Mouse (Mus musculus): ENCODE data around the gene Tmem8.
"Not testable (repeated sequence)": the region's sequence is repeated elsewhere in the genome, so short reads cannot be mapped to it uniquely, and the experiment has no call there.

The Tmem8 gene

DNA sequence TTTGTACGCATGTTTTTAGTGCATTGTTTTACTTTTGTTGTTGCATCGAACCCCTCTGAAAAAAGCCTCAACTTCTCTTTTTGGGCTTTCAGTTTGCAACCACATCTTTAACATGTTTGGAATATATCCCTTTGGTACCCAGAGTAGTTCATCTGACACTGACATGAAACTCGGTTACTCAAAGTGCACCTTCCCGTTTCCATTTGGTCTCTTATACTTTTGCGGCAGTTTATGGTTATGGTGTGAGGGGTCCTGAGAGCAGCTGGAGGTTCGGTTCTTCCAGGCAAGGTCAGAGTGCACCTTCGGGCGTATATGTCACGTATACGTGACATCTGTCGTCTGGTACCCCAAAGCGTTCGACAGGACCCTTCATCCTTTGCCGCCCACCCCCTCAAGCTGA lies 348 bp upstream of the Tmem8 start:
- DNase-seq: no peak

DNA sequence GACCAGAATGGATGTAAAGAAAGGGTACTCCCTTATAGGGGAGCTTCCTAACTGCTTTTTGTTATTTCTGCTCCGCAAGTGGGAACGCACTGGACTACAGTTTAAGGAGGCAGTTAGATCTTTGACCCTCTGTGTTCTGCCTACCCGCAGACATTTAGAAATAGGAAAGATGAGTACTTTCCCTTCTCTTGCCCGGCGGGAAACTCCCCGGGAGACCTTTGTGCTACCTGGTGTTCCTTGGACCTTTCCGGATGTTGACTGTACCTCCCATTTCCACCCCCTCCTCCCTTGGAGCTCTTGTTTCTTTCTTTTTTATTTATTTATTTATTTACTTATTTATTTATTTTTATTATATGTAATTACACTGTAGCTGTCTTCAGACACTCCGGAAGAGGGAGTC lies 962 bp downstream of the Tmem8 start:
- no peak for DNase-seq

GRCm38 (mm10) chr17:26114461-26114860 lies 1.4 kb downstream of the Tmem8 start:
- not testable (repeated sequence) for DNase-seq

- no peak for DNase-seq
These were observed 2.3 kb downstream of the Tmem8 start for GRCm38 (mm10) chr17:26115205-26115898.

DNA sequence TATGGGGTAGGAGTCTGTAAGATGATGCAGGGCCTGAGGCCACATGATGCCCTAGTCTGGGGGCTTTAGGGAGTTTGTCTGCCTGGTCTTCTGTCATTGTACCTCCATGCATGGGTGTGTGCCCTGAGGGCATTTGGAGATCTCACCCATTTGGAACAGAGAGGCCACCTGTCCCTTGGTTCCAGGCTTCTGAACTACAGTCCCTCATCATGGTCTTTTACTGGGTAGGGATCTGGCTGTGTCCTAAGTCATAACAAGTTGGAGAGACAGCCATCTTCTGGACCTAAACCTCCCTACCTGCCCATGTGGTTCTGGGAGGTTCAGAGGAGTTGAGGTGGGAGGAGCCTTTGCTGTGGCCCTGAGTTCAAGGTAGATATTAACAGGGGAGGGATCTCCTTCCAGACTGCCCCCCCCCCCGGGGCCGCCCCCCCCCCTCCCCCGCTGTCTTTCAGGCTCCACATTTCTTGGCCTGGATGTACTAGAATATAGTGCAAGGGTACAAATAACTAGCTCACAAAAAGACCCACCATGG lies 2.9 kb downstream of the Tmem8 start:
- DNase-seq: no peak

GRCm38 (mm10) chr17:26116503-26117258 lies 3.6 kb downstream of the Tmem8 start:
- DNase-seq: no peak

DNA sequence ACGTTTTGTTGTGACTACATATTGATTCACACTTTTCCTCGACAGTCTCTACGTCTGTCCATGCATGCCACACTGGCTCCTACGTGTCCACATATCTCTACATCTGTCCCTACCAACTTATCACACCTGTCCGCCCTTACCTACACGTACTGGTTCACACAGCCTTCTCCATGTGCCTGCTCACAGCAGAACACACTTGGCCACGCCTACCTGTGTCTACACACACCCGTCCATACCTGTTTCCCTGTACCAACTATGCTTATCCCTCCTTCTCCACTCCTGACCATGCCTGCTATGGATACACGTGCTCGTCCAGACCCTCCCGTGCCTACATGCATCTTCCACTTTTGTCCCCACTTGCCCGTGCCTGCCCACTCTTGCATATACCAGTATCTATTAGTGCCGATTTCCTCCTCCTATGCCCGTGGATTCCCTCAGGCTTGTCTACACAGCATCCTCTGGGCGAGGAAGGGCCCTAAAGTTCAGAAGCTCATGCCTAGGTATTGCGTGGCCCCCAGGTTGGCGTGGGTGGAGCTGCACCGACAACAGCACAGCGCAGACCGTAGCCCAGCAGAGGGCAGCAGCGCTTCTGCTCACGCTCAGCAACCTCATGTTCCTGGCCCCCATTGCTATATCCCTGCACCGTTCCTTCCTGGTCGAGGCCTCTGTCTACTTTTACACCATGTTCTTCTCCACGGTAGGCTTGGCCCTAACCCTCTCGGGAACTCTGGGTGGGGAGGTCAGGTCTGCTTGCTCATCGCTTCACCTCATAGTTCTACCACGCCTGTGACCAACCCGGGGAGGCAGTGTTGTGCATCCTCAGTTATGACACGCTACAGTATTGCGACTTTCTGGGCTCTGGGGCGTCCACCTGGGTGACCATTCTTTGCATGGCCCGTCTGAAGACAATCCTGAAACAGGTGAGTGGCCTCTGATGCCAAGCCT lies 6.9 kb downstream of the Tmem8 start:
- peak; percentile 72 for DNase-seq

DNA sequence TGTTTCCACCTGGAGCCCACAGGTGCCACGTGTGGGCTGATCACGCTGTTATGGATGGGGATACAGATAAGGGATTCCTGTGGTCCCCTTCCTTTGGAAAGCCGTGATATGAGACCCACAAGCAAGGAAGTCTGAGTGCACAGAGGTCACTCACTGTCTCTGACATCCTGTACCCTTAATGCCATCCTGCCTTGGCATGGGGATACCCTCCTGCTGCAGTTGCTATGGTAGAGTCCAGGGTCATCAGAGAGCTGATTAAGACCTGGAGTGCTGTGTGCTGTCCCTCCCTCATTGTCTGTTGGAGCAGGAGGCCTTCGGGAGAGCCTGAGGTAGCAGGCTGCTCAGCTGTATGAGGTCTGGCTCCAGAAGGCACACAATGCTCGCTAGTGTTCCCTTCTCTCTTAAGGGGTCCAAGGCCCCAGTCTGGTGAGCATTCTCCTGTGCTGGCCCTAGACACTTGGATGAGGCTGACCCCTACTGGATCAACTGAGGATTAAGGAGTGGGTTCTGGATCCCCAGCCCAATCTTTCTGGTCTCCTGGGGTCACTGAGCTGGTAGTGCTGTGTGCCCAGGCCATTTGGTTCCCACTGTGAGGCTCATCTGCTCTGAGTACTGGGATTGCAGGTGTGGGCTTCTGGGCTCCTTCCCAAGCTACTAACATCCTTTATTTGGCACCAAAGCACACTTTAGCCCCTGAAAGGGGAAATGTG lies 9.5 kb downstream of the Tmem8 start:
- no peak for DNase-seq

DNA sequence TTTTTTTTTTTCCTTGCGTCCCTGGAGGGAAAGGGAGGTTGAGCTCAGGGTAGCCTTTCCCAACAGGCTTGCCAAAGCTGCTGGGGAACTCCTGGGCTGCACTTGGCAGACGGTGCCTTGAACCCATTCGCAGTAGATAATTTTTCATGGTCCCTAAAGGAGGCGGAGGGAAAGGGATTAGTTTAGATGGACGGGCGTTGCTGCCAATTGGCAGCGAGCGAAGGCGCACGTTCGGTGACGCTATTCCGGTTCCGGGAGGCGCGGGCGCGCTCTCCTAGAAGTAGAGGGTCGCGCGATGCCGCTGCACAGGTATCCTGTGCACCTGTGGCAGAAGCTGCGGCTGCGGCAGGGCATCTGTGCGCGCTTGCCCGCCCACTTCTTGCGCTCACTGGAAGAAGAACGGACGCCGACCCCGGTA lies 10.2 kb downstream of the Tmem8 start, which contains the start of gene Mrpl28:
Gene Mrpl28 (plus strand): TSS at position 234 of the 418 bp plus-strand sequence.
- DNase-seq: peak; percentile 97

- no peak for DNase-seq
These were observed 11.5 kb downstream of the Tmem8 start for GRCm38 (mm10) chr17:26124560-26124959.

- DNase-seq: no peak
These were observed 12.1 kb downstream of the Tmem8 start for GRCm38 (mm10) chr17:26125226-26125625.

DNA sequence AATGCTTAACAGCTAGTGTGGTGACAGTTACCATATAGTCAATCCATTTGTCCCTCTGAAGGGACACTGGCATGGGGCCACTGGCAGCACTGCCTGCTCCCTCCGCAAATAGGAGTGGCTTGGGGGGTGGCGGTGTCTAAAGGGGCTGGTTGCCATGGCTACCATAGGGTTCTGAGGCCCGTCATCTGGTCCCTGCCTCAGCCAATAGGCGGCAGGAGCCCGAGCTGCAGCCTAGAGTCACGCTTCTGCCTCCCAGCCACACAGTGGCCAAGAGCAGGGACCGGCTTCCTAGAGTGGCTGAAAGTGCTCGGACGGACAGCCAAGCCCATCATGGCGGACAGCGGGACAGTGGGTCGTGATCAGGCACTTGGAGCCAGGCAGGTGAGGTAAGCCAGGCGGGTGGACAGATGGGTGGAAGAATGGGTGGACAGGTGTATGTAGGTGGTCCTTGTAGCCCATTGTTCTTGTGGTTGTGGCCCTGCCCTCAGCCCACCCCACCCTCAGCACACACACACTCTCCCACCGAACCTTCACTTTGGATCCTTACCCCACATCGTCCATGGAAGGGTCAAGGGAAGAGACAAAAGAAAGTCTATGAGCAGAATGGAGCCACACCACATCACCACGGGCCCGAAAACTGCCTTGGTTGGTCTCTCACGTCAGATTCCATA lies 18.1 kb downstream of the Tmem8 start:
- no peak for DNase-seq

DNA sequence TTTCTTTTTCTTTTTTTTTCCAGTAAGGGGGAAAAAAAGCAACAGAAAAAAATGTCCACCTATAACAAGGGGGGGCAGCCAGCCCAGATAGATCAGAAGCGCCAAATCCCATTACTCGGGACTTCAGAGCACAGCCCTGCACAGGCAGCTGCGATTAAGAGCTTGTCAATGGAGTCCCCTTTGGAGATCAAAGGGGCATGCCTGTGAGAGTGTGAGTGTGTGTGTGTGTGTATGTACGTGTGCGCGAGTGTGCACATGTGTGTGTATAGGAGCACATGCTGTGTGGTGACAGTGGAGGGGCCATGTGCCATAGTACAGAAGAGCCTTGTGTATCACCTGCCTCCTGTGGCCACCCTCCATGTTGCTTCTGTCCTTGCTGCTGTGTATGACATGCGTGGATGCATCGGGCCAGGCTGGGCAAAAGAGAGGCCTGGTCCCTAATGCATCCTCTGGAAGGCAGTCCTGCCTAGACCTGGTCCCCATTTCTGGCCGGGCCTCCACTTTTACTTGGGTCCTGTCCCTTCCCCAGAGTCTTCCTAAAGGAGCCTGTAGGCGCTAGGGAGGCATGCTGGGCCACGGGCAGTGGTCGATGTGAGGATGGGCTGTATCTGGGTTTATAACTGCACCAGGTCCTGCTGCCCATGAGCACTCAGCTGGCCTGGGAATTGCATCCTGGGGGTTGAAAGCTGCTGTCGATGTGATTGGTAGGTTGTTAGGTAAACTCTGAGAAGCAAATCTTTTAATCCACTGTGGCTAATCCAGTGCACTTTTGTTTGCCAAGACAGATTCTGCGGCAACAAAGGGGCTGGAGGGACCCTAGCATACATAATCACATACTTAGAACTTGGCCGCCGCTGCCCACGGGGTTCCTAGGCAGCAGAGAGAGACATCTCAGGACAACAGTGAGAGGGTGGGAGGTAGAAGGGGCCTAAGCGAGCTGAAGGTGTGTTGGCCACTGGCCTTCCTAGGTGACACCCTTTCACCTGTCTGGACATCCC lies 19.1 kb downstream of the Tmem8 start:
- no peak for DNase-seq

- no peak for DNase-seq
These were observed 24.1 kb downstream of the Tmem8 start for GRCm38 (mm10) chr17:26137106-26137750.

GRCm38 (mm10) chr17:26137751-26138130 lies 24.6 kb downstream of the Tmem8 start:
- no peak for DNase-seq

DNA sequence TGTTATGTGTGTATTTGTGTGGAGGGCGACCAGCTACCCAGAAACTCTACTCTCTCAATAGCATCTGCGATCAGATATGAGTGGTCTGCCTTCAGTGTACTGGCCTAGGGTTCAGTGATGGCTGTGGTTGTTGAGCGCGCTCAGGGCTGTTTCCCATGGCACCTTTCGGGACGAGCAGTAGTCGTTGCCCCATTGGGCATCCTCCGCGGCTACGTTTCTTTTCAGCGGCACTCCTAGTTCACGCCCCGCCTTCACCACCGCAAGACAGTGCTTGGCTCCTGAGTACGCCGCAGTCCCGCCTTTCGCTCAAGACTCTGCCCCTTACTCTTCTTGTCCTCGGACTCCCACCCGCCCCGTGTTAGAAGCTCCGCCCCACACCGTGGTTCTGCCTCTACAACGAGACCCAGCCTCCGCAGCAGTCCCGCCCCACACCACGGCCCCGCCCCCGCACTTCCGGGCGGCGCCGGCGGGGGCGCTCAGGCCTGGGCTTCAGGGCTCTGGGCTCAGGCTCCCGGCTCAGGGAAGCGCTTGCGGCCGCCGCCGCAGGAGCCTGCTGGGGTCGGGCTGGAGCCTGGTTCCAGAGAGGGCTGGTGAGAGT lies 25.2 kb downstream of the Tmem8 start, which contains the start of gene Axin1:
Gene Axin1 (plus strand): TSS at position 450 of the 598 bp plus-strand sequence.
- DNase-seq: peak; percentile 88

GRCm38 (mm10) chr17:26138901-26139381 lies 25.8 kb downstream of the Tmem8 start:
- DNase-seq: peak; percentile 54

GRCm38 (mm10) chr17:26142796-26143195 lies 29.7 kb downstream of the Tmem8 start:
- DNase-seq: no peak

GRCm38 (mm10) chr17:26143386-26143785 lies 30.3 kb downstream of the Tmem8 start:
- no peak for DNase-seq
